Mouse (Mus musculus) liver, embryonic 12.5 days (tissue): ENCODE measurements around the gene Tmem59l. TPM values are rescaled to one million over a fixed set of nuclear protein-coding genes. Genes with fewer than 3 reads are reported as not detected.

ENCODE experiments used
- ATAC-seq: fragments of 200-750 bp; cut with Nextera tagmentation; 2 replicates; pipeline ENCODE4 v1.8.0; 2017; ENCODE audit warnings: moderate number of reproducible peaks, mild to moderate bottlenecking, moderate library complexity
- H3K27ac ChIP-seq: fragments of 300-500 bp; sonication (generic); 2 replicates; pipeline ENCODE4 v1.5.1; 2016; ENCODE audit warnings: mild to moderate bottlenecking
- H3K27me3 ChIP-seq: fragments of 300-500 bp; sonication (generic); replicated peaks from 2 replicates; pipeline ENCODE4 v1.6.1; 2016; ENCODE audit warnings: mild to moderate bottlenecking, moderate library complexity
- H3K36me3 ChIP-seq: fragments of 300-500 bp; sonication (generic); 2 replicates; pipeline ENCODE4 v1.6.1; 2016; ENCODE audit warnings: mild to moderate bottlenecking, moderate library complexity
- H3K4me1 ChIP-seq: fragments of 300-500 bp; sonication (generic); 2 replicates; pipeline ENCODE4 v1.6.1; 2016
- H3K4me2 ChIP-seq: fragments of 300-500 bp; sonication (generic); 2 replicates; pipeline ENCODE4 v1.6.1; 2016; ENCODE audit warnings: mild to moderate bottlenecking, moderate library complexity
- H3K4me3 ChIP-seq: fragments of 300-500 bp; sonication (generic); 2 replicates; pipeline ENCODE4 v1.5.1; 2016; ENCODE audit warnings: mild to moderate bottlenecking, moderate library complexity
- H3K9ac ChIP-seq: fragments of 300-500 bp; sonication (generic); 2 replicates; pipeline ENCODE4 v1.6.1; 2016; ENCODE audit warnings: mild to moderate bottlenecking, moderate library complexity
- H3K9me3 ChIP-seq: fragments of 300-500 bp; sonication (generic); replicated peaks from 2 replicates; pipeline ENCODE4 v1.6.1; 2016; ENCODE audit warnings: mild to moderate bottlenecking, moderate library complexity
- WGBS: fragments of 180-500 bp; shearing (Covaris S2); methylation state at CpG from one replicate; pipeline ENCODE4 v1.1.7; 2016; ENCODE audit not compliant: insufficient replicate concordance; 5-methylcytosine and 5-hydroxymethylcytosine counted together
- polyA plus RNA-seq: library from polyadenylated mRNA; unstranded; fragments of >200 nt; fragmentation: Nextera tagmentation; extraction: Ambion mirVana; gene quantifications from 2 replicates; pipeline ENCODE4 v1.2.1, GENCODE M21; 2016

The Tmem59l gene
- polyA plus RNA-seq, 1 experiment from 2014 or later = 0.18 TPM

GRCm38 (mm10) chr8:70505698-70506327, 18.7 kb upstream of the Tmem59l start:
- Histone ChIP-seq H3K4me2 (peak overlapping the region; percentile 84), H3K9ac (peak overlapping the region; percentile 79), H3K4me1 (peaks cover 82% of the 10 kb centered on the region), H3K4me3 (peak overlapping the region; percentile 70), H3K27ac (peak overlapping the region; percentile 90), H3K9me3 (no peaks in the 10 kb centered on the region), H3K27me3 (peaks cover 31% of the 10 kb centered on the region), H3K36me3 (peaks cover 40% of the 10 kb centered on the region)
- WGBS = 38% methylated on average over 32 of the region's 32 CpGs
- ATAC-seq = peak; percentile 44

GRCm38 (mm10) chr8:70504851-70505250, 17.7 kb upstream of the Tmem59l start:
- H3K27me3 ChIP-seq = peaks cover 39% of the 10 kb centered on the region
- H3K4me1 ChIP-seq = peaks cover 92% of the 10 kb centered on the region
- H3K4me3 ChIP-seq = no peak overlapping the region
- H3K36me3 ChIP-seq = peaks cover 40% of the 10 kb centered on the region
- no peak overlapping the region for H3K9ac ChIP-seq
- 0 out of 2 replicates have a peak overlapping the region, but pooled peaks have one; percentile 84 for H3K4me2 ChIP-seq
- 71% methylated on average over 3 of the region's 3 CpGs for WGBS
- no peak overlapping the region for H3K27ac ChIP-seq
- ATAC-seq = no peak
- H3K9me3 ChIP-seq = no peaks in the 10 kb centered on the region

DNA sequence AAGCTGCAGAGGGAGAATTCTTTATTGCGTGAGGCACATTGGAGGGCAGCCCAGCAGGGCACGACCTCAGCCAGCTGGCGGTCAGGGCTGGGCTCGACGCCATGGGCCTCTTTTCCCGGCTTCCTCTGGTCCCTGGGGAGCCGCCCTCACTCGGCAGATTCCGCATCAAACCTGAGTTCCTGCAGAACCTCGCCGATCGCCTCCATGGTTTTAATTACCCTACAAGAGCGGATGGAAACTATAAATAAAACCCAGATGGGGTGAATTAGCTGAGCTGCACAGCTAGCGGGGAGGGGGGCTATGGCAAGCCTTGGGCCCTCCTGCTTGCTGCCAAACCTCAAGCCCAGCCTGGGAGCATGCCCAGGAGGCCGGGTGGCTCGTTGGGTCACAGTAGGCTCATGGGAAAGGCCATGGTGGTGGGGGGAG, 17.1 kb upstream of the Tmem59l start:
- peaks cover 40% of the 10 kb centered on the region for H3K36me3 ChIP-seq
- no peak overlapping the region for H3K27ac ChIP-seq
- ATAC-seq = no peak
- H3K4me1 ChIP-seq = peaks cover 94% of the 10 kb centered on the region
- H3K4me2 ChIP-seq = no peak overlapping the region
- WGBS = 87% methylated on average over 16 of the region's 16 CpGs
- no peak overlapping the region for H3K4me3 ChIP-seq
- peaks cover 45% of the 10 kb centered on the region for H3K27me3 ChIP-seq
- no peaks in the 10 kb centered on the region for H3K9me3 ChIP-seq
- no peak overlapping the region for H3K9ac ChIP-seq

GRCm38 (mm10) chr8:70503062-70503750, 16.0 kb upstream of the Tmem59l start:
- Histone ChIP-seq H3K4me2 (peak overlapping the region; percentile 75), H3K4me1 (peaks cover 92% of the 10 kb centered on the region), H3K4me3 (peak overlapping the region; percentile 28), H3K36me3 (peaks cover 29% of the 10 kb centered on the region), H3K9ac (no peak overlapping the region; the same call in 1 of the 2 replicates), H3K27ac (no peak overlapping the region), H3K27me3 (peaks cover 56% of the 10 kb centered on the region), H3K9me3 (no peaks in the 10 kb centered on the region)
- WGBS = 17% methylated on average over 46 of the region's 46 CpGs
- ATAC-seq = no peak

- peaks cover 87% of the 10 kb centered on the region for H3K4me1 ChIP-seq
Measured at GRCm38 (mm10) chr8:70502540-70502939, 15.4 kb upstream of the Tmem59l start.

GRCm38 (mm10) chr8:70501820-70502529, 14.8 kb upstream of the Tmem59l start:
- peak overlapping the region; percentile 39 for H3K9ac ChIP-seq
- H3K27ac ChIP-seq = peak overlapping the region; percentile 62; the same call in 1 of the 2 replicates
- H3K27me3 ChIP-seq = peaks cover 68% of the 10 kb centered on the region
- H3K4me3 ChIP-seq = peak overlapping the region; percentile 28
- no peaks in the 10 kb centered on the region for H3K9me3 ChIP-seq
- H3K4me2 ChIP-seq = peak overlapping the region; percentile 75
- WGBS = 14% methylated on average over 23 of the region's 23 CpGs
- H3K4me1 ChIP-seq = peaks cover 81% of the 10 kb centered on the region
- no peak for ATAC-seq
- peaks cover 17% of the 10 kb centered on the region for H3K36me3 ChIP-seq

More at GRCm38 (mm10) chr8:70502540-70502939, 15.4 kb upstream of the Tmem59l start:
- Histone ChIP-seq H3K4me2 (peak overlapping the region; percentile 75), H3K4me3 (peak overlapping the region; percentile 28), H3K36me3 (peaks cover 22% of the 10 kb centered on the region), H3K27me3 (peaks cover 62% of the 10 kb centered on the region), H3K27ac (peak overlapping the region; percentile 62; the same call in 1 of the 2 replicates), H3K9me3 (no peaks in the 10 kb centered on the region), H3K9ac (peak overlapping the region; percentile 39)
- WGBS = 32% methylated on average over 12 of the region's 12 CpGs
- ATAC-seq = no peak

- Histone ChIP-seq H3K4me2 (peak overlapping the region; percentile 75), H3K36me3 (peaks cover 14% of the 10 kb centered on the region), H3K27ac (peak overlapping the region; percentile 85), H3K9ac (peak overlapping the region; percentile 58), H3K4me1 (peaks cover 70% of the 10 kb centered on the region), H3K27me3 (peaks cover 81% of the 10 kb centered on the region), H3K9me3 (no peaks in the 10 kb centered on the region), H3K4me3 (peak overlapping the region; percentile 46)
- ATAC-seq = peak; percentile 86
- WGBS = 4% methylated on average over 39 of the region's 39 CpGs
Measured at GRCm38 (mm10) chr8:70500386-70501301, 13.5 kb upstream of the Tmem59l start.

GRCm38 (mm10) chr8:70495771-70496062, 8.6 kb upstream of the Tmem59l start:
- WGBS = 10% methylated on average over 12 of the region's 12 CpGs
- Histone ChIP-seq H3K27ac (no peak overlapping the region), H3K9me3 (no peaks in the 10 kb centered on the region), H3K9ac (no peak overlapping the region), H3K36me3 (no peaks in the 10 kb centered on the region), H3K4me1 (peaks cover 52% of the 10 kb centered on the region), H3K4me2 (no peak overlapping the region), H3K4me3 (no peak overlapping the region), H3K27me3 (peaks cover 99% of the 10 kb centered on the region)
- no peak for ATAC-seq

DNA sequence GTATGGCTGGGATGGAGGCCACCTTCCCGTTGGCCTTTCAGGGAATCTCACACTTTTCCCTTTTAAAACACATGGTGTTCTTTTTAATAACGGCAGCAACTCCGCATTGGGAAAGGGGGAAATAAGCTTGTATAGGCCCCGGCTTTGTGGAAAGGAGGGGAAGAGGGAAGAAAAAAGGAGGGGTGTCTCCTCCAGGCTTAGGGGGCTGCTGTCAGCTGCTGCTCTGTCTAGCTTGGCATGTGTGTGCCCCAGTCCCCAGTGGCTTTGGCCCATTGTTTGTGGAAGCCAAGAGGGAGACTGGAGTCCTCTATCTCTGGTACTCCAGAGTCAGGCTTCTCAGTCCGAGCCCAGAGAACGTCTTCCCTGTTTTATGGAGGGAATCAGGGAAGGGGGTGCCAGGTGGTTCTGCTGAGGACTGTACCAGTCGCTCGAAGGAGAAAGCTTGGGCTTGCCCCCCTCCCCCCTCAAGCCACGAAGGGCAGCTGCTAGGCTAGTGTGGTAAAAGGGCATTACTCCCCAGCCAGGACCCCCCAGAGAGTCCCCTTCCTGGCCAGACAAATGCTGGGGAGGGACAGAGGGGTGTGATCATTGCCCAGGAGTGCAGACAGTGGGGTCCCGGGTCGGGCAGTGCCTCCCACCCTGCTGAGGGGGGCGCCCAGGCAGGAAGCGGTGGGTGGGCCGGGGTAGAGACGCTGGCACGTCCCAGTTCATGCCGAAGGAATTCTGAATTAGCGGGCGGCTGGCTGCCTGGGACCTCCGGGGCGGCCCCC, 8.0 kb upstream of the Tmem59l start:
- H3K4me3 ChIP-seq = no peak overlapping the region
- H3K9me3 ChIP-seq = no peaks in the 10 kb centered on the region
- no peak overlapping the region for H3K4me2 ChIP-seq
- peaks cover 99% of the 10 kb centered on the region for H3K27me3 ChIP-seq
- 1% methylated on average over 21 of the region's 21 CpGs for WGBS
- no peak overlapping the region for H3K27ac ChIP-seq
- peaks cover 49% of the 10 kb centered on the region for H3K4me1 ChIP-seq
- H3K9ac ChIP-seq = no peak overlapping the region
- no peaks in the 10 kb centered on the region for H3K36me3 ChIP-seq
- no peak for ATAC-seq

GRCm38 (mm10) chr8:70494416-70494945, 7.3 kb upstream of the Tmem59l start:
- 3% methylated on average over 28 of the region's 28 CpGs for WGBS
- Histone ChIP-seq H3K4me3 (no peak overlapping the region), H3K36me3 (no peaks in the 10 kb centered on the region), H3K27me3 (peaks cover 100% of the 10 kb centered on the region), H3K27ac (no peak overlapping the region), H3K4me2 (no peak overlapping the region), H3K4me1 (peaks cover 45% of the 10 kb centered on the region), H3K9ac (no peak overlapping the region), H3K9me3 (no peaks in the 10 kb centered on the region)
- no peak for ATAC-seq
